25 mouse cellular contexts compared by ENCODE assay signal in the genomic region with DNA sequence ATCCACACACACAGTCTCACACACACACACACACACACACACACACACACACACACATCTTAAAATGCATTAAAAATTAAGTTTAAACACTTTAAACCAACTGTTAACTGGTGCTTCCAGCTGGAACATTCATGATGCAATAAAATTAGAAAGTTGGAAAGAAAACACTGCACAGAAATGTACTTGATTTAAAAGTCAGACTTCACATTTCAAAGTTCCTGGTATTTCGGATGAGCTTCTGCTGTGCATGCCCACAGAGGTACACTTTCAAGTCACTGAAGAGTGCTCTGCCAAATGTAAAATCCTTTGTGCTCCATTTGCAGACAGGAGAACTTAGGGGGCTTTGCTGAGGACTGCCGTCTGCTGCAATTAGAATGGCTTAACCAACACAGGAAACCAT.
"Had no signal": no experiment of that assay in that cellular context is flagged by ENCODE, and none has a peak within 500 bp of the region (broad histone marks: within the 10 kb centered on the region; RNA-seq: fewer than 3 reads in every experiment).

No protein-coding gene starts in this region.

- H3K27ac ChIP-seq: kidney, postnatal 0 days; limb, embryonic 12.5 days; limb, embryonic 15.5 days; liver, embryonic 14.5 days; midbrain, embryonic 10.5 days; midbrain, embryonic 13.5 days; neural tube, embryonic 13.5 days; stomach, embryonic 15.5 days had no signal

- H3K27me3 ChIP-seq: limb, embryonic 12.5 days; limb, embryonic 15.5 days; megakaryocyte, embryonic 14.5 days; midbrain, embryonic 13.5 days; neural tube, embryonic 13.5 days; stomach, embryonic 15.5 days had no signal

- H3K9ac ChIP-seq: limb, embryonic 12.5 days; limb, embryonic 15.5 days; liver, embryonic 14.5 days; liver, postnatal 0 days; lung, embryonic 14.5 days; midbrain, embryonic 13.5 days; neural tube, embryonic 13.5 days; stomach, embryonic 15.5 days had no signal

- H3K4me1 ChIP-seq: limb, embryonic 12.5 days; limb, embryonic 15.5 days; megakaryocyte, embryonic 14.5 days; midbrain, embryonic 10.5 days; midbrain, embryonic 13.5 days; neural tube, embryonic 13.5 days; stomach, embryonic 15.5 days had no signal

- H3K4me3 ChIP-seq: limb, embryonic 12.5 days; limb, embryonic 15.5 days; megakaryocyte, embryonic 14.5 days; midbrain, embryonic 10.5 days; midbrain, embryonic 13.5 days; myocyte; neural tube, embryonic 13.5 days; stomach, embryonic 15.5 days had no signal

- DNase-seq: kidney, adult 2 months; kidney, postnatal 25 days; left cerebral cortex, postnatal 4 days; liver, postnatal 0 days; lung, embryonic 14.5 days; lung, postnatal 10 days; lung, postnatal 36 days; retina, postnatal 1 day; right cerebral cortex, postnatal 25 days; spleen, adult 18-20 months; thymus, adult 18-20 months; thymus, postnatal 36 days had no signal

- H3K36me3 ChIP-seq: limb, embryonic 12.5 days; limb, embryonic 15.5 days; midbrain, embryonic 10.5 days; midbrain, embryonic 13.5 days; neural tube, embryonic 13.5 days; stomach, embryonic 15.5 days had no signal

- H3K4me2 ChIP-seq: limb, embryonic 12.5 days; limb, embryonic 15.5 days; liver, embryonic 11.5 days; lung, embryonic 14.5 days; midbrain, embryonic 13.5 days; neural tube, embryonic 13.5 days; stomach, embryonic 15.5 days had no signal

- ATAC-seq: intestine, postnatal 0 days; liver, postnatal 0 days; midbrain, embryonic 13.5 days; midbrain, embryonic 16.5 days had no signal

- H3K9me3 ChIP-seq: limb, embryonic 12.5 days; limb, embryonic 15.5 days; megakaryocyte, embryonic 14.5 days; midbrain, embryonic 10.5 days; midbrain, embryonic 13.5 days; neural tube, embryonic 13.5 days; stomach, embryonic 15.5 days had no signal
